Mouse (Mus musculus) right cerebral cortex, postnatal 14 days (tissue): ENCODE measurements around the gene Ppp1r8.
"Not testable (repeated sequence)": the region's sequence is repeated elsewhere in the genome, so short reads cannot be mapped to it uniquely, and the experiment has no call there.

Experiments used
- DNase-seq: peaks from one replicate; pipeline ENCODE4 v3.0.0; 2022

Ppp1r8 gene

GRCm38 (mm10) chr4:132805599-132806197, 37.3 kb downstream of the Ppp1r8 start:
- no peak for DNase-seq

- no peak for DNase-seq
Measured at GRCm38 (mm10) chr4:132805146-132805545, 37.8 kb downstream of the Ppp1r8 start.

GRCm38 (mm10) chr4:132804331-132804730, 38.6 kb downstream of the Ppp1r8 start:
- no peak for DNase-seq

GRCm38 (mm10) chr4:132803876-132804275, 39.1 kb downstream of the Ppp1r8 start:
- DNase-seq = no peak

GRCm38 (mm10) chr4:132803212-132803611, 39.8 kb downstream of the Ppp1r8 start:
- DNase-seq = no peak

- no peak for DNase-seq
Measured at GRCm38 (mm10) chr4:132802171-132802637, 40.8 kb downstream of the Ppp1r8 start.

GRCm38 (mm10) chr4:132801176-132802077, 41.5 kb downstream of the Ppp1r8 start:
- DNase-seq = no peak

GRCm38 (mm10) chr4:132799845-132800244, 43.1 kb downstream of the Ppp1r8 start:
- DNase-seq = no peak

- DNase-seq = not testable (repeated sequence)
Measured at GRCm38 (mm10) chr4:132798666-132799065, 44.3 kb downstream of the Ppp1r8 start.

- DNase-seq = no peak
Measured at GRCm38 (mm10) chr4:132798028-132798427, 44.9 kb downstream of the Ppp1r8 start.

GRCm38 (mm10) chr4:132797461-132797860, 45.5 kb downstream of the Ppp1r8 start:
- no peak for DNase-seq

- peak; percentile 57 for DNase-seq
Measured at GRCm38 (mm10) chr4:132796196-132796886, 46.6 kb downstream of the Ppp1r8 start, which contains the start of gene Themis2. Themis2 (minus strand) TSS chr4:132796387.

- no peak for DNase-seq
Measured at GRCm38 (mm10) chr4:132795171-132795570, 47.8 kb downstream of the Ppp1r8 start.

GRCm38 (mm10) chr4:132794760-132795159, 48.2 kb downstream of the Ppp1r8 start:
- DNase-seq = no peak

GRCm38 (mm10) chr4:132794028-132794427, 48.9 kb downstream of the Ppp1r8 start:
- no peak for DNase-seq

GRCm38 (mm10) chr4:132793322-132794004, 49.5 kb downstream of the Ppp1r8 start:
- DNase-seq = not testable (repeated sequence)

GRCm38 (mm10) chr4:132789731-132790130, 53.2 kb downstream of the Ppp1r8 start:
- DNase-seq = no peak

GRCm38 (mm10) chr4:132785228-132785627, 57.7 kb downstream of the Ppp1r8 start:
- DNase-seq = no peak

GRCm38 (mm10) chr4:132783732-132784131, 59.2 kb downstream of the Ppp1r8 start:
- no peak for DNase-seq

- DNase-seq = no peak
Measured at GRCm38 (mm10) chr4:132780288-132780687, 62.7 kb downstream of the Ppp1r8 start.

- no peak for DNase-seq
Measured at GRCm38 (mm10) chr4:132778562-132779201, 64.3 kb downstream of the Ppp1r8 start.
